Mouse (Mus musculus) brain, embryonic 18.5 days (tissue): ENCODE measurements around the gene Olfr1221.
"Not testable (repeated sequence)": the region's sequence is repeated elsewhere in the genome, so short reads cannot be mapped to it uniquely, and the experiment has no call there.

Source experiments
- DNase-seq: peaks from one replicate; pipeline ENCODE4 v3.0.0-alpha.2; 2012; ENCODE audit warnings: low read depth, low spot score

The Olfr1221 gene

DNA sequence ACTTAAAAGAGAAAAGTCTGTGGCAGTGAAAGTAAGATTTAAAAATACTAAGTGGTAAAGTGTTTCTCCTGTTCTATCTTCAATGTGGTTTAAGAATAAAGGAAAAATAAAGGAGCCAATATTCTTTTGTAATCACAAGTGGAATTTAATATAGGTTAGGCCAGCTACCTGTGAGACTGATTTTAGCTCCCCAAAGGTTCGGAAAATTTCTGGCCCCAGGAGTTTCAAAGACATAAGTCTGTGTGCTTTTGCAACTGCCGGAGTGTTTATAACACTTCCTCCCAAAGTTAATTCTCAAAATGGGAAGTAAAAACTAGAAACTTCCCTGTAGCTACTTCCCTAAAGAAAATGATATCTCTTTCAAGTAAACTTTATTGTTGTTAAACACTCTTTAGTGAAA lies at the start of gene Olfr1221:
Gene Olfr1221 (minus strand): TSS at position 101 of the 400 bp plus-strand sequence.
- DNase-seq: no peak

DNA sequence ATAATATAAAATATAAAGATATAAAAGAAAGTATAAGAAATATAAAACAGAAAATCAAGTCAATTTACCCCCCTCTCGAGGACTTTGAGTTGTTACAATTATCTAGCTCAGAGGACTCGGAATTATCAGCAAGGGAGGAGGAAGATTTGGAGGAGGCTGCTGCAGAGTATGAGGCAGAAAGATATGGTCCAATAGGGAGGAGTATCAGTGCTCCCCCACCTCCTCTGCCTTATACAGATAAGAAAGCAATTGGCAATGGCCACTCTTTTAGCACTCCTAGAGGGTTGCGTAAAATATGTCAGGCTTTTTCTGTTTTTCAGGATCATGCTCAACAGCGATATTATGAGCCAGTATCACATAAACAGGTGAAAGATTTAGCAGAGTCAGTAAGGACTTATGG lies 47.6 kb upstream of the Olfr1221 start:
- DNase-seq: not testable (repeated sequence)

DNA sequence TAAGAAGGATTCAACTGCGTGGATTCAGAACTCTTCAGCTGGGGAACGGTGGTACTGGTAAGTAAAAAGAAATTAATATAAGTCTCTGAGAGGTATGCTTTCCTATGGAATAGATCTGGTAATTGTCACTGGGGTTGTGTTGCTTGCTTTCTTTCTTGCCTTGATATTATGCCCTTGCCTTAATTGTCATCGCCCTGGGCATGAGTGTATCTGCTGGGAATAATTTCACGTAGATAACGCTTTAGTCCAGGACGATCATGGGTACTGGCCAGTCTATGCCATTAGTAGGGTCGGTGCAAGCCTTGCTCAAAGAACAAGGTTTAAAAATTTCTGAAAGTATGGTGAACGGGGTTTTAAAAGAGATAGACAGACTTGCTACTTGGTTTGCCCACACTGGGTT lies 46.9 kb upstream of the Olfr1221 start, which contains the start of gene Olfr1224-ps1:
Gene Olfr1224-ps1 (minus strand): TSS at position 101 of the 400 bp plus-strand sequence.
- DNase-seq: not testable (repeated sequence)

DNA sequence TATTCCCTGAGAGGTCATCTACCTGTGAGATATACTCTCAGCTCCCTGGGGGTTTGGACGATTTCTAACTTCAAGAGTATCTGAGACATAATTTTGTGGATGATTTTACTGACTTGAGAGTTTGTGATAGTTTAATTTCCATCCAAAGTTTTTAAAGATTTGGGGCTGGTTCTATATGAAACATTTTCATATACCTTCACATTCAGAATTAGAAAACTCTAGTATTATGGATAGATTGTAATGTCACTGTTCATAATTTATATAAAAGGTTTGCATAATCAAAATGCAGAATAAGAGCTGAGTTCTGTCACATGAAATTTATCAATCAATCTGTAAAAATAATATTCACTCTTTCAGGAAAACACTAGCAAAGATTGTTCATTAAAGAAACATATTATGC lies 34.4 kb upstream of the Olfr1221 start, which contains the start of gene Olfr1223:
Gene Olfr1223 (minus strand): TSS at position 101 of the 400 bp plus-strand sequence.
- DNase-seq: no peak

DNA sequence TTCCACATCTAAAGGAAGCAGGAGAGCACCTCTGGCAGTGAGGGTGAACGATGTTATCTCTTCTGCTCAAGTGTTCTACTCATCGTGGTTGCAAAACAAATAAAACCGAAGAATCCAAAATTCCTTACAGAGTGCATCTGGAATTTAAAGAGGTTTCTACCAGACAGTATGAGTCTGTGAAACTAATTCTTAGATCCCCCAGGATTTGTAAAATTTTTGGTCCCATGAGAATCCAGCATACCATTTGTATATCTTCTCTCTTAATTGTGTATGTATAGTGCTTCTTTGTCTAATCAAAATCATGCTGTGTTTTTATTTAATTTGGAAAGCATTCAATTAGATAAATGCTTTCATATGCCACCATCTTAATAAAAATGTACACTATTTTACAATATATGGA lies 15.9 kb upstream of the Olfr1221 start, which contains the start of gene Olfr1222:
Gene Olfr1222 (minus strand): TSS at position 101 of the 400 bp plus-strand sequence.
- no peak for DNase-seq

DNA sequence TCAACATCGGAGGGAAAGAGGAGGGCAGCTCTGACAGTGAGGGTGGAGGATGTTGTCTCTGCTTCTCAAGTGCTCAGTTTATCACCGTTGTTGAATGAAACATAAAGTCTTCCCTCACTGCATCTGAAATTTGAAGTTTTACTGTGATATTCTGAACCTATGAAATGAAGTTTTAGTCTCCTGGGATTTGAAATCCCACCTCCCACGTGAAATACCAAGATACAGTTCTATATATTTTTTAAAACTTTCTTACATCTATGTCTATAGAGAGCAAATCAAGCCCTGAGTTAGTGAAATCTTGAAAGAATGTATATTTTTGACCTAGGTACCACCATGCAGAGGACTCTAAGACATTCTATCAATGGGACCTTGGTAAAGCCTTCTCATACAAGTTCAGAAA lies 10.3 kb downstream of the Olfr1221 start, which contains the start of gene Olfr1220:
Gene Olfr1220 (minus strand): TSS at position 101 of the 400 bp plus-strand sequence.
- DNase-seq: no peak

DNA sequence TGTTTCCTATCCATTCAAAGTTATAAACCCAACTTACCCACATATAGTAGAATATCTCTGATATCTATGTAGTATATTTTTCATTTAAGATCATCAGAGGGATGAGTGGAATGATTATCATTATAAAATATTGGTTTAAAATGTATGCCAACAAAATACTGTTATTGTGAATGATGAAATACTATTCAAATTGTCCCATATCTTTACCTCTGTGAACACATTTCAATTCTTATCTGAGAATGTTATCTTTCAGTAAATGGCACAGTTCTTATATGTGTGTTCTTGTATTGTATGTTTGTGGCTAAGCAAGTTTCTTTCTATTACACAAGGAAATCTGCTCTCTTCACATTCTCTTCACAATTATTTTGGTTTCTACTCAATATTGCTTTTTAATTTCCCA lies 11.4 kb downstream of the Olfr1221 start:
- no peak for DNase-seq

DNA sequence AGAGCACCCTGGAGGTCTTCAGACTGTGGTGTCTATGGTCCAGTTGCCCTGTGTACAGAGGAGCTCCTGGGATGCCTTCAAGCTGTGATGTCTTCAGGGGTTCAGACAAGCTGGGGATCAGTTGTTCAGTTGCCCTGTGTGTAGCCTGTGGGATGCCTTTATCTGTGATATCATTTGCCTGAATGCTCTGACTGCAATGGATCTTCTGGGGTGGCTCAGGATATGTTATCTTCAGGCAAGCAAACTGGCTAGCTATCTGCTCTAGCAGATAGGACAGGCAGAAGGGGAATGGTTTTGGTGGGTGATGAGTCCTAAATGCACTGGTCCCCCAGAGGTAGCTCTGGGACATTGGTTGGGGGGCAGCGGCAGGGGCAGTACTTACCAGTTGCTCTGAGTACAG lies 23.2 kb downstream of the Olfr1221 start:
- no peak for DNase-seq

DNA sequence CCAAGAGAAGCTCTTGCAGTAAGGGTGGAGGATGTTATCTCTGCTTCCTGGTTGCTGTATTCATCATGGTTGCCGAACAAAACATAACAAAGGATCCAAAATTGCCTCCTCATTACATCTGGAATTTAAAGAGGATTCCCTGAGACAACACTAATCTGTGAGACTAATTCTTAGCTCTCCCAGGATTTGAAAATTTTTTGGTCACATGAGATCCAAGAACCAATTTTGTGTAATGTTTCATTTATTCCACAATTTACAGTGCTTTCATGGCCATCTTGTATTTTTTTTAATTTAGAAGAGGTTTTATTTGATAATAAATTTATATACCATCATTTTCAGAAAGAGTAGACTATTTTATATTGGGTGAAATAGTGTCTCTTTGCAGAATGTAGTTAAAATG lies 33.7 kb downstream of the Olfr1221 start, which contains the start of gene Olfr1219:
Gene Olfr1219 (minus strand): TSS at position 101 of the 400 bp plus-strand sequence.
- DNase-seq: no peak

DNA sequence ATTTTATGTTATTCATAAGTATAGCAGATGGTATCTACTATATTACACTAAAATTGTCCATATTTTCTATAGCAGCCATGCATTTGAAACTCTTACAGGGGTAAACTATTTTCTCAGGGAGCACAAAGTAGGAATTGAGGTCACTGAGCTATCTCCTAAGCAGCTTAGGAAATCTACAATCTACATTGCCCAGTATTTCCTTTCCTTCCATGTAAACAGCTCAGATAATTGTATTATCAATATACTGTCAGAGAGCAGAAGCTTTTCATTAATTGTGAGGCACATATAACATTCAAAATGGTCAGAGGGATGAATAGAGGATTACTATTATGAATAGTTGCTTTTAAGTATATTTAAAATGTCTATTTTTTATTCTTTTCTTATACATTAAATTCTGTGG lies 35.6 kb downstream of the Olfr1221 start:
- no peak for DNase-seq

DNA sequence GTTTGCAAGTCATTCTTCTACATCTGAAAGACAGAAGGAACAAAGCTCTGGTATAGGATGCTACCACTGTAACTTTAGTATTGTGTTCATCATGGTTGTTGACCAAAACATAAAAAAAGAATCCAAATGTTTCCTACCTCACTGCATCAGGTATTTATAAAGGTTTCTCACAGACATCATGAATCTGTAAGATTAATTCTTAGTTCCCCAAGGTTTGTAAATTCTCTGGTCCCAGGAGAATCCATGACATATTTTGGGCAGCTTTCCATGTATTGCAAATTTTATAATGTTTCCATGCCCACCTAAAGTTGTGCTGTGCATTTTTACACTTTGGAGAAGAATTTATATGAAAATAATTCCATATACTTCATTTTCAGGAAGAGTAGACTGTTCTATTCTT lies 56.0 kb downstream of the Olfr1221 start, which contains the start of gene Olfr1218:
Gene Olfr1218 (minus strand): TSS at position 101 of the 400 bp plus-strand sequence.
- no peak for DNase-seq
